Mouse (Mus musculus) cerebellum, adult 2 months (tissue): ENCODE data around the gene Kcnj12.

Source experiments
- CTCF ChIP-seq: fragments of 200-500 bp; IDR thresholded peaks from 2 replicates; pipeline ENCODE4 v1.5.1; 2011; ENCODE audit warnings: low read depth, mild to moderate bottlenecking, control low read depth, low read length, moderate library complexity, borderline replicate concordance; ENCODE audit not compliant: insufficient read depth
- POLR2A ChIP-seq: fragments of 200-500 bp; IDR thresholded peaks from 2 replicates; pipeline ENCODE4 v1.6.1; 2011; ENCODE audit warnings: low read length, control low read depth, borderline replicate concordance; ENCODE audit not compliant: insufficient read depth

DNA sequence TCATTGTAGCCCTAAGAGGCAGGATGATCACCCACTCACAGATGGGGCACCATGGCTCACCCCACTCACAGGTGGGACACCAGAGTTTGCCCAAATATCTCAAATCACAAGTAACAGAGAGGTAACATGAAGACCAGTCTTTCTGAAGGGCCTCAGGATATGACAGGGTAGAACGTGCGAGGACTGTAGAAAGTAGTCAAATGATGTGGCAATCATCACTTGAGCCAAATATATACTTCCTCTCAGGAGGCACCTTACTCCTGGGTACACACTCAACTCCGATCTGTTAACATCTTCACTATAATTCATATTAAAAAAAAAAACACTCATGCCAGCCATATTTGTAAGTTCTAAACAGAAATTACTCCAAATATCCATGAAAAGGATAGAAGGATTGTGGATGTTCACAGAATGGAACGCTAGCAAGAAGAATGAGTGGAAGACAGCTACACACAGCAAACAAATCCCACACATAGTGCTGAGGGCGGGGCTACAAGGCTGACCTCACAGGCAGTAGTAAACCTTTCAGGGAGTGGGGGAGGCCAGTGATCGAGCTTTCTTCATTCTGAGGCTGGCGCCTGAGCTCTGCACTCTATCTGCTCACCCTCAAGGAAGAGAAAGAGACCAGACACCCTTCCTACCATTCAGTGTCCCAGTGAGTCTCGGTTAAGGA lies 90.1 kb downstream of the Kcnj12 start:
- TF ChIP-seq CTCF (no peak), POLR2A (no peak)
